Mouse (Mus musculus) small intestine, adult 2 months (tissue): ENCODE results near the gene Zfp933.
"Not testable (repeated sequence)": the region's sequence is repeated elsewhere in the genome, so short reads cannot be mapped to it uniquely, and the experiment has no call there.

ENCODE experiments used
- CTCF ChIP-seq: fragments of 200-500 bp; IDR thresholded peaks from 2 replicates; pipeline ENCODE4 v1.5.1; 2012; ENCODE audit warnings: low read depth, mild to moderate bottlenecking, control low read depth, inconsistent platforms, low read length, moderate library complexity, mixed read lengths; ENCODE audit not compliant: insufficient replicate concordance, insufficient read length; ENCODE audit errors: extremely low read depth
- POLR2A ChIP-seq: fragments of 200-500 bp; IDR thresholded peaks from 2 replicates; pipeline ENCODE4 v1.6.1; 2012; ENCODE audit warnings: low read depth, mild to moderate bottlenecking, control low read depth, inconsistent platforms, low read length, moderate library complexity

DNA sequence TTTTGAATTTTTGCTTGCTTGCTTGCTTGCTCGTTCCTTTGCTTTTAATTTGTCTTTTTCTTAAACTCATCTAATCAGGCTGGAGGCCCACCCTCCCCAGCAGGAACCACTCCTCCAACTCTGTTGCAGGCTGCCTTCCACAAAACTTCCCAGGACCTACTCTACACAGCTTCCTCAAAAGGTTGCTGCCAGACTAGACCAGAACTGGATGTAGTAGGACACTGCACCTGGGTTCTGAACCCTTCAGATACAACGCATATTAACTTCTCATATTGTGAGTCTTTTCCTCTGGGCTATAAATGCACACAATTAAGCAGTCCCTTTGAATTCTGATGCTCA, 38.2 kb downstream of the Zfp933 start:
- not testable (repeated sequence) for TF ChIP-seq CTCF, POLR2A
